10 mouse cellular contexts compared by ENCODE assay signal in genomic region chr16:96030476-96031102, GRCm38 (mm10). TPM values are rescaled to one million over a fixed set of nuclear protein-coding genes. Genes with fewer than 3 reads are reported as not detected.
DNase-seq lines count a peak whose midpoint lies in the region; TF ChIP-seq lines count a peak whose summit lies in the region.
"Had no signal": no experiment of that assay in that cellular context is flagged by ENCODE, and none has a peak within 500 bp of the region (broad histone marks: within the 10 kb centered on the region; RNA-seq: fewer than 3 reads in every experiment).

No protein-coding gene starts in this region.

- no peaks in the 10 kb centered on the region for H3K9me3 ChIP-seq in embryonic facial prominence, embryonic 10.5 days
- H3K9me3 ChIP-seq: G1E had no signal

- no peak overlapping the region for H3K4me3 ChIP-seq in gastrocnemius, adult 2 months
- H3K4me3 ChIP-seq in embryonic facial prominence, embryonic 10.5 days: no peak overlapping the region
- H3K4me3 ChIP-seq: myocyte had no signal

- H3K27ac ChIP-seq in gastrocnemius, adult 2 months: no peak overlapping the region
- no peak overlapping the region for H3K27ac ChIP-seq in embryonic facial prominence, embryonic 10.5 days (replicated peaks)

- no peaks in the 10 kb centered on the region for H3K4me1 ChIP-seq in embryonic facial prominence, embryonic 10.5 days

- 94% methylated on average over 2 of the region's 2 CpGs for WGBS in embryonic facial prominence, embryonic 10.5 days

- DNase-seq in gastrocnemius, adult 2 months: no peak
- no peak for DNase-seq in gastrocnemius, postnatal 25 days
- peak; percentile 39 for DNase-seq in 3T3-L1 (ENCODE audit: low read depth, low spot score)
- peak; percentile 45 for DNase-seq in adrenal gland, postnatal 14 days
- DNase-seq in lung, postnatal 10 days: peak; percentile 23
- no peak for DNase-seq in embryonic facial prominence, embryonic 10.5 days (ENCODE audit: low spot score)
- no peak for DNase-seq in layer of hippocampus, postnatal 25 days (ENCODE audit: extremely low spot score in 1 of 2, low spot score in 1 of 2)
- DNase-seq in right cerebral cortex, adult 18-20 months: no peak

- no peaks in the 10 kb centered on the region for H3K27me3 ChIP-seq in embryonic facial prominence, embryonic 10.5 days (replicated peaks; ENCODE audit: low read depth, poor library complexity, severe bottlenecking)

- intact Hi-C loops in gastrocnemius, adult 2 months (cut with DNase I): no loop called here

- TF ChIP-seq CTCF in gastrocnemius, adult 2 months (IDR thresholded peaks at IDR 0.05): peak; percentile 42

- peaks cover 100% of the 10 kb centered on the region for H3K36me3 ChIP-seq in embryonic facial prominence, embryonic 10.5 days (replicated peaks)

RNA-seq across cellular contexts. Expression of gene Psmg1, which starts 39.8 kb away (rescaled TPM):
- total RNA-seq in gastrocnemius, adult 2 months (2021): 10 to 100 TPM in 1 of 2 experiments, 1 to 10 TPM in 1; 9.6 to 14.9 TPM
- total RNA-seq in gastrocnemius, postnatal 25 days (2021): 10 to 100 TPM in 1 of 2 experiments, 1 to 10 TPM in 1; 9.5 to 10.3 TPM
- 35.4 and 38.8 TPM in 2 replicates for total RNA-seq in adrenal gland, postnatal 14 days (2021)
- 115 and 122 TPM in 2 replicates for polyA plus RNA-seq in embryonic facial prominence, embryonic 10.5 days (2016; fragmentation: Nextera tagmentation; extraction: Ambion mirVana)
- total RNA-seq in layer of hippocampus, postnatal 25 days (2021): 10 to 100 TPM; 16.7 to 18.7 TPM

RNA-seq across cellular contexts. Expression of gene Brwd1, which starts 51.7 kb away (rescaled TPM):
- 10 to 100 TPM; 56.4 to 62.8 TPM for total RNA-seq in gastrocnemius, adult 2 months (2021)
- 10 to 100 TPM; 59.2 to 63.4 TPM for total RNA-seq in gastrocnemius, postnatal 25 days (2021)
- 70.4 and 74.8 TPM in 2 replicates for total RNA-seq in adrenal gland, postnatal 14 days (2021)
- polyA plus RNA-seq in embryonic facial prominence, embryonic 10.5 days (2016; fragmentation: Nextera tagmentation; extraction: Ambion mirVana): 127 and 130 TPM in 2 replicates
- total RNA-seq in layer of hippocampus, postnatal 25 days (2021): 100 to 1,000 TPM; 120 to 147 TPM

Comparison
In these comparisons a context has a peak if more than half of its experiments do, and no peak if none do; other contexts are left out.
1. DNase-seq: peak in 3T3-L1 (single experiment), adrenal gland, postnatal 14 days (single experiment) and lung, postnatal 10 days (single experiment); none in gastrocnemius, adult 2 months (single experiment), gastrocnemius, postnatal 25 days (single experiment), embryonic facial prominence, embryonic 10.5 days (single experiment), layer of hippocampus, postnatal 25 days (0 of 2) and right cerebral cortex, adult 18-20 months (single experiment).